Mouse (Mus musculus): ENCODE measurements around the gene Pik3ap1.
"Not testable (repeated sequence)": the region's sequence is repeated elsewhere in the genome, so short reads cannot be mapped to it uniquely, and the experiment has no call there.

Pik3ap1 gene

GRCm38 (mm10) chr19:41384922-41385508 is at the start of gene Pik3ap1:
Gene Pik3ap1, minus strand, starts transcription at chr19:41385102.
- DNase-seq: peak; percentile 46

- DNase-seq: not testable (repeated sequence)
Observed at GRCm38 (mm10) chr19:41431512-41432164, 46.7 kb upstream of the Pik3ap1 start.

- not testable (repeated sequence) for DNase-seq
Observed at GRCm38 (mm10) chr19:41425927-41426772, 41.2 kb upstream of the Pik3ap1 start.

GRCm38 (mm10) chr19:41421264-41421663 is 36.4 kb upstream of the Pik3ap1 start:
- DNase-seq: no peak

- no peak for DNase-seq
Observed at GRCm38 (mm10) chr19:41418786-41419185, 33.9 kb upstream of the Pik3ap1 start.

- no peak for DNase-seq
Observed at GRCm38 (mm10) chr19:41417995-41418394, 33.1 kb upstream of the Pik3ap1 start.

GRCm38 (mm10) chr19:41416201-41416600 is 31.3 kb upstream of the Pik3ap1 start:
- DNase-seq: no peak

GRCm38 (mm10) chr19:41402603-41403002 is 17.7 kb upstream of the Pik3ap1 start:
- peak; percentile 17 for DNase-seq

GRCm38 (mm10) chr19:41390856-41391255 is 6.0 kb upstream of the Pik3ap1 start:
- DNase-seq: no peak

- DNase-seq: peak; percentile 35
Observed at GRCm38 (mm10) chr19:41389351-41389750, 4.4 kb upstream of the Pik3ap1 start.

GRCm38 (mm10) chr19:41388242-41388641 is 3.3 kb upstream of the Pik3ap1 start:
- no peak for DNase-seq

- no peak for DNase-seq
Observed at GRCm38 (mm10) chr19:41387262-41387661, 2.4 kb upstream of the Pik3ap1 start.

- no peak for DNase-seq
Observed at GRCm38 (mm10) chr19:41384406-41384851, 473 bp downstream of the Pik3ap1 start.

- DNase-seq: no peak
Observed at GRCm38 (mm10) chr19:41382391-41382978, 2.4 kb downstream of the Pik3ap1 start.

GRCm38 (mm10) chr19:41381581-41382239 is 3.2 kb downstream of the Pik3ap1 start:
- peak; percentile 34 for DNase-seq

GRCm38 (mm10) chr19:41379195-41379594 is 5.7 kb downstream of the Pik3ap1 start:
- DNase-seq: no peak

GRCm38 (mm10) chr19:41375791-41376190 is 9.1 kb downstream of the Pik3ap1 start:
- no peak for DNase-seq

GRCm38 (mm10) chr19:41375096-41375495 is 9.8 kb downstream of the Pik3ap1 start:
- no peak for DNase-seq

GRCm38 (mm10) chr19:41374658-41375057 is 10.2 kb downstream of the Pik3ap1 start:
- no peak for DNase-seq

GRCm38 (mm10) chr19:41372322-41372721 is 12.6 kb downstream of the Pik3ap1 start:
- no peak for DNase-seq

GRCm38 (mm10) chr19:41371373-41371772 is 13.5 kb downstream of the Pik3ap1 start:
- no peak for DNase-seq

GRCm38 (mm10) chr19:41369557-41370460 is 15.1 kb downstream of the Pik3ap1 start:
- DNase-seq: no peak
